Mouse (Mus musculus) limb, embryonic 13.5 days (tissue): ENCODE data around the gene Jakmip3. TPM values are rescaled to one million over a fixed set of nuclear protein-coding genes. Genes with fewer than 3 reads are reported as not detected.
A peak's percentile ranks its signal among the peaks of the same experiment; 100 is the strongest.

ENCODE experiments used
- ATAC-seq: fragments of 200-750 bp; cut with Nextera tagmentation; 2 replicates; pipeline ENCODE4 v1.8.0; 2017; ENCODE audit warnings: low read depth, moderate number of reproducible peaks, moderate TSS enrichment; ENCODE audit not compliant: low FRiP score
- H3K27ac ChIP-seq: fragments of 300-500 bp; sonication (generic); 2 replicates; pipeline ENCODE4 v1.5.1; 2015; ENCODE audit warnings: inconsistent platforms, mild to moderate bottlenecking, moderate library complexity
- H3K27me3 ChIP-seq: fragments of 300-500 bp; sonication (generic); 2 replicates; pipeline ENCODE4 v1.6.1; 2015; ENCODE audit warnings: mild to moderate bottlenecking, inconsistent platforms
- H3K36me3 ChIP-seq: fragments of 300-500 bp; sonication (generic); 2 replicates; pipeline ENCODE4 v1.6.1; 2015; ENCODE audit warnings: inconsistent platforms, mild to moderate bottlenecking, moderate library complexity
- H3K4me1 ChIP-seq: fragments of 300-500 bp; sonication (generic); 2 replicates; pipeline ENCODE4 v1.6.1; 2015; ENCODE audit warnings: inconsistent platforms
- H3K4me2 ChIP-seq: fragments of 300-500 bp; sonication (generic); replicated peaks from 2 replicates; pipeline ENCODE4 v1.6.1; 2015; ENCODE audit warnings: inconsistent platforms, mild to moderate bottlenecking, moderate library complexity
- H3K4me3 ChIP-seq: fragments of 300-500 bp; sonication (generic); 2 replicates; pipeline ENCODE4 v1.5.1; 2015; ENCODE audit warnings: moderate library complexity, mild to moderate bottlenecking, inconsistent platforms
- H3K9ac ChIP-seq: fragments of 300-500 bp; sonication (generic); 2 replicates; pipeline ENCODE4 v1.6.1; 2015; ENCODE audit warnings: mild to moderate bottlenecking, inconsistent platforms
- H3K9me3 ChIP-seq: fragments of 300-500 bp; sonication (generic); 2 replicates; pipeline ENCODE4 v1.6.1; 2016; ENCODE audit warnings: inconsistent platforms
- WGBS: fragments of 180-500 bp; shearing (Covaris S2); methylation state at CpG from one replicate; pipeline ENCODE4 v1.1.7; 2015; 5-methylcytosine and 5-hydroxymethylcytosine counted together
- polyA plus RNA-seq: library from polyadenylated mRNA; unstranded; fragments of >200 nt; fragmentation: Nextera tagmentation; extraction: Ambion mirVana; gene quantifications from 2 replicates; pipeline ENCODE4 v1.2.1, GENCODE M21; 2015

Gene Jakmip3
- polyA plus RNA-seq, 1 experiment from 2014 or later: 0.46 TPM

DNA sequence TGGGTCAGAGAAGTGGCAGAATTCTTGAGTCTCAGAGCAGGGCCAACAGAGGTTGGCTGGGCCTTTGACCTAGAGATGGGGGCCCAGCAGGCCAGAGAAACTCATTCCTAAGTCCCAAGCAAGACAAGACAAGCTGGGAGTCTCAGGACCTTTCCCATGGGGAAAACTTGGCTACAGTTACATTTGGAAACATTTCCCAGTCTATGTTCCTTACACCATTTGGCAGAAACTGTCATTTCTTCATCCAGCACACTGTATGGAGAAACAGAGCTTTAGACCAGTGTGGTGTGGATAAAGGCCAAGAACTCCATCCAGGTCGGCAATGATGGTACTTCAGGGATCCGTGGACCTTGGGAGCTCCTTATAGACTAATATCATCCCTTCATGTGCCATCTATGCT is 71.1 kb downstream of the Jakmip3 start:
- WGBS: 79% methylated on average over 2 of the region's 2 CpGs
- no peaks in the 10 kb centered on the region for H3K36me3 ChIP-seq
- no peak overlapping the region for H3K4me3 ChIP-seq
- peaks cover 61% of the 10 kb centered on the region for H3K4me1 ChIP-seq
- H3K9ac ChIP-seq: no peak overlapping the region
- no peak for ATAC-seq
- no peak overlapping the region for H3K27ac ChIP-seq
- no peak overlapping the region for H3K4me2 ChIP-seq
- H3K9me3 ChIP-seq: no peaks in the 10 kb centered on the region
- H3K27me3 ChIP-seq: peaks cover 81% of the 10 kb centered on the region

GRCm38 (mm10) chr7:139012767-139013369 is 72.3 kb downstream of the Jakmip3 start:
- Histone ChIP-seq H3K4me1 (peaks cover 73% of the 10 kb centered on the region), H3K4me3 (no peak overlapping the region), H3K36me3 (no peaks in the 10 kb centered on the region), H3K27ac (peak overlapping the region; percentile 55; the same call in 1 of the 2 replicates), H3K4me2 (no peak overlapping the region), H3K9me3 (no peaks in the 10 kb centered on the region), H3K9ac (no peak overlapping the region), H3K27me3 (peaks cover 80% of the 10 kb centered on the region)
- peak; percentile 79 for ATAC-seq
- 16% methylated on average over 6 of the region's 6 CpGs for WGBS

DNA sequence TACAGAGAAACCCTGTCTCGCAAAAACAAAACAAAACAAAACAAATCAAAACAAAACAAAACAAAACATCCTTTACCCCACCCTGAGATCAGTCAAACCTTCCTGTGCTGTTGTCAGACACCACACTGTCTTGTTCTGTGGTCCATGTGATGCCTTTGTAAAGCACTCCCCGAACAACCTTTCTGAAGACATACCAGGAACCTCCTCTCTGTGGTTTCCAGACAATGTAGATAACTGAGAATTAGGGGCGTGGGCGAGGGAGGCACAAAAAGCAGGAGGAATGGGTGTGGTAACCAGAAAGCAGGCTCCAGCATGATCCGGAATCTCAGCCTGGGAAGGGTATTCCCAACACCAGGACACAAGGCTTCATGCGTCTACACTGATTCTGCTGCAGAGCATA is 74.6 kb downstream of the Jakmip3 start:
- Histone ChIP-seq H3K9ac (no peak overlapping the region), H3K36me3 (no peaks in the 10 kb centered on the region), H3K4me2 (no peak overlapping the region), H3K4me1 (peaks cover 74% of the 10 kb centered on the region), H3K4me3 (no peak overlapping the region), H3K27me3 (peaks cover 78% of the 10 kb centered on the region), H3K9me3 (no peaks in the 10 kb centered on the region), H3K27ac (no peak overlapping the region)
- 81% methylated on average over 6 of the region's 6 CpGs for WGBS
- ATAC-seq: no peak

DNA sequence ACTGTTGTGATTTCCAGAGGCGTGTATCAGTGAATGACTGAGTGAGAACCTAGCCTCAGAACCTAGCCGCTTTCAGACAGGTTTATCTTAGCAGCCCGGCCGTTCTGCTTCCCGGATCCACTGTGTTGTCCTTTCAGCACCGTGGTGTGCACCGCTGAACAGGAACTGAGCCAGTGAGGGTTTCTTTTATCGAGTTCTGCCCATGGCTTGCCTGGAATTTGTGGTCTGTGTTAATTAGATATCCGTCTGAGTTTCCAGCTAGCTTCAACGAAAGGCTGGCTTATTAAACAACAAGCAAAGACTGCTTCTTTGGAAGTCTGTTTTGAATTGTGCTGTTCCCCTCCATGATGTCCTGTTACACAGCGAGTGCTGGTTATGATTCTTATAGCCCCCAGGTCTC is 75.8 kb downstream of the Jakmip3 start:
- Histone ChIP-seq H3K9ac (no peak overlapping the region), H3K4me3 (no peak overlapping the region), H3K4me1 (peaks cover 71% of the 10 kb centered on the region), H3K27ac (no peak overlapping the region), H3K27me3 (peaks cover 75% of the 10 kb centered on the region), H3K9me3 (no peaks in the 10 kb centered on the region), H3K36me3 (no peaks in the 10 kb centered on the region), H3K4me2 (peak overlapping the region; percentile 3; the same call in 1 of the 2 replicates)
- no peak for ATAC-seq
- WGBS: 25% methylated on average over 11 of the region's 11 CpGs

GRCm38 (mm10) chr7:139017249-139017903 is 76.8 kb downstream of the Jakmip3 start:
- ATAC-seq: no peak
- no peaks in the 10 kb centered on the region for H3K36me3 ChIP-seq
- H3K4me2 ChIP-seq: no peak overlapping the region
- H3K9ac ChIP-seq: no peak overlapping the region
- H3K9me3 ChIP-seq: no peaks in the 10 kb centered on the region
- peaks cover 74% of the 10 kb centered on the region for H3K27me3 ChIP-seq
- peaks cover 60% of the 10 kb centered on the region for H3K4me1 ChIP-seq
- H3K27ac ChIP-seq: no peak overlapping the region
- 71% methylated on average over 15 of the region's 15 CpGs for WGBS
- H3K4me3 ChIP-seq: no peak overlapping the region

- H3K27ac ChIP-seq: no peak overlapping the region
- H3K4me1 ChIP-seq: peaks cover 30% of the 10 kb centered on the region
- no peak overlapping the region for H3K9ac ChIP-seq
- no peaks in the 10 kb centered on the region for H3K9me3 ChIP-seq
- H3K27me3 ChIP-seq: peaks cover 82% of the 10 kb centered on the region
- no peak overlapping the region for H3K4me3 ChIP-seq
- peak overlapping the region; percentile 38 for H3K4me2 ChIP-seq
- ATAC-seq: no peak
- H3K36me3 ChIP-seq: no peaks in the 10 kb centered on the region
- WGBS: 9% methylated on average over 20 of the region's 20 CpGs
Measured at GRCm38 (mm10) chr7:139020884-139021283, 80.4 kb downstream of the Jakmip3 start.

DNA sequence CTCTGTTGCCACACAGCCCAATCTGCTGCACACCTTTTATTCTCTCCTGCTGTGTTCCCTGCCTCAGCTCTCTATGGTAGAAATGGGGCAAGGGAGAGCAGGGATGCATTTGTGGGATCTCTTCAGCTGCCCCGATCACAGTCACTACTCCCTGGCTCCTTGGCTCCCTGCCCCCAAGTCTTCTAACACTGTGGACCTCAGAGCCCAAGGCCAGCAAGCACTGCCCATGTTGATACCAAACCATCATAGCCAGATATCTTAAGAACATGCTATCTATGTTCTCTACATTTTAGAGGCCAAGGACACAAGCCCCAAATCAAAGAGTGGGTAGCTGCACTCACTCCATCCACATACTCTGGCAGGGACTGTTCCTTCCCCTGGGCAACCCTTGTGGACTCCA is 80.8 kb downstream of the Jakmip3 start:
- 48% methylated on average over 1 of the region's 1 CpGs for WGBS
- H3K27me3 ChIP-seq: peaks cover 82% of the 10 kb centered on the region

GRCm38 (mm10) chr7:139027136-139027535 is 86.6 kb downstream of the Jakmip3 start:
- H3K4me2 ChIP-seq: no peak overlapping the region
- H3K27ac ChIP-seq: no peak overlapping the region
- H3K4me3 ChIP-seq: no peak overlapping the region
- H3K27me3 ChIP-seq: peaks cover 44% of the 10 kb centered on the region
- H3K9ac ChIP-seq: no peak overlapping the region
- H3K4me1 ChIP-seq: peaks cover 4% of the 10 kb centered on the region; the same call in 1 of the 2 replicates
- 63% methylated on average over 5 of the region's 5 CpGs for WGBS
- no peak for ATAC-seq
- H3K36me3 ChIP-seq: no peaks in the 10 kb centered on the region
- H3K9me3 ChIP-seq: no peaks in the 10 kb centered on the region

More for the DNA sequence above, 80.8 kb downstream of the Jakmip3 start:
- no peak overlapping the region for H3K9ac ChIP-seq
- no peaks in the 10 kb centered on the region for H3K36me3 ChIP-seq
- H3K27ac ChIP-seq: no peak overlapping the region
- H3K9me3 ChIP-seq: no peaks in the 10 kb centered on the region
- no peak overlapping the region for H3K4me3 ChIP-seq
- no peak for ATAC-seq
- H3K4me2 ChIP-seq: no peak overlapping the region
- H3K4me1 ChIP-seq: peaks cover 25% of the 10 kb centered on the region

DNA sequence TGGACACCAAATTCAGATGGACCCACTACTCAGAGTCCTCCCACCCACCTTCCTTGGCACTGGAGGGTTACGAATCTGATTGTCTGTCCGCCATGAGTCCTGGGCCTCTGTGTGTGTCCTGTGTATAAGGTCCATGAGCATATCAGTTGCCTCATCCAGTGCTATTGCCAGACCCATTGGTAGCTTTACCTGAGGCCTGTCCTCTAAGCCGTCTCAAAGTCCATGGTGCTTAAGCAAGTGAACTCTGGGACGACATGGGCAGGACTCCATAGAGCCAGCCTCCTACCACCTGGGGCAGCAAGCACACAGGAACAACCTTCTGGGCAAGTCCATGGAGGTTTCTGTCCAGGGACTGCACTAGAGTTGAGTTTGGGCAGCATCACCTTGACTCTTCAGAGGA is 90.7 kb downstream of the Jakmip3 start:
- no peak for ATAC-seq
- Histone ChIP-seq H3K4me3 (no peak overlapping the region), H3K9me3 (no peaks in the 10 kb centered on the region), H3K4me2 (no peak overlapping the region), H3K27ac (no peak overlapping the region), H3K4me1 (peaks cover 4% of the 10 kb centered on the region; the same call in 1 of the 2 replicates), H3K27me3 (peaks cover 13% of the 10 kb centered on the region), H3K36me3 (no peaks in the 10 kb centered on the region), H3K9ac (no peak overlapping the region)
- 89% methylated on average over 4 of the region's 4 CpGs for WGBS

DNA sequence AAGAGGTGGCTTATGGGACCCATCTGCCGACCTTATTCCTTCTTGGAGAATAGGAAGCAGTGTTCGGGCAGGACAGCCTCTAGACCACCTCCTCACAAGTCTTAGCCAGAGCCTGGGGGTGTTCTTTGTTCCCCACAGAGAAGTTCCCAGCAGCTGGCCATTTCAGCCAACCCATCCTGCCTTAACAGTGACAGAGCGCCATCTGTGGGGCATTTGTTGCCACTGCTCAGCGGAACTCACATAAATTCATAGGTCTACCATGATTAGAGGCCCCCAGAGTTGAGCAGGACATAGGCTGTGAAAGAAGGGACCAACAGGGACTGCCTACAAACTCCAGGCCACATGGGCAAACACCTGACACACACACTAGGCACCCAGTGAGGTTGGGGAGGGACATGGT is 122.9 kb downstream of the Jakmip3 start:
- no peak overlapping the region for H3K4me2 ChIP-seq
- no peak for ATAC-seq
- H3K36me3 ChIP-seq: no peaks in the 10 kb centered on the region
- 56% methylated on average over 4 of the region's 4 CpGs for WGBS
- no peak overlapping the region for H3K4me3 ChIP-seq
- H3K27me3 ChIP-seq: peaks cover 10% of the 10 kb centered on the region; the same call in 1 of the 2 replicates
- H3K9me3 ChIP-seq: no peaks in the 10 kb centered on the region
- no peak overlapping the region for H3K27ac ChIP-seq
- H3K9ac ChIP-seq: no peak overlapping the region
- H3K4me1 ChIP-seq: no peaks in the 10 kb centered on the region

DNA sequence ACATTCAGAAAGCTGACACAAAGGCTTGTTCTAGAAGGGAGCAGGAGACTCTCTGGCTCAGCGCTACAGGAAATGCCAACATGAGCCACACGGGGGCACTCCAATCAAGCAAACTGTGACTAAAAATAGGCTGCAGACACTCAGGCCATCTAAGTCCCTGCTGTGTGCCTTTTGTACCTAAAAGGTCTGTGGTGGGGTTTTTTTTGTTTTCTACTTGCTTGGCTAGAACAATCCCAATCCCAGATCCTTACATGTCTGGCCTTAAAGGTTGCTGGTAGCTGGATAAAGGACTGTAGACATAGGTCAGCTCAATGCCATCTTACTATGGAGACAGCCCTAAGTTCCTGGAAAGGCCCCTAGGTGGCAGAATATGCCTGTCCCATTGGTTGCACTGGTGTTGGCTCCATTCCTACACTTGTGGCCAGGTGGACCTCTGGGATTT is 127.7 kb downstream of the Jakmip3 start:
- H3K9ac ChIP-seq: no peak overlapping the region
- WGBS: 1% methylated on average over 2 of the region's 2 CpGs
- ATAC-seq: peak; percentile 62; the same call in 1 of the 2 replicates
- no peaks in the 10 kb centered on the region for H3K36me3 ChIP-seq
- H3K4me2 ChIP-seq: no peak overlapping the region
- H3K4me3 ChIP-seq: no peak overlapping the region
- no peak overlapping the region for H3K27ac ChIP-seq
- no peaks in the 10 kb centered on the region for H3K4me1 ChIP-seq
- peaks cover 10% of the 10 kb centered on the region; the same call in 1 of the 2 replicates for H3K27me3 ChIP-seq
- H3K9me3 ChIP-seq: no peaks in the 10 kb centered on the region

GRCm38 (mm10) chr7:139074189-139074588 is 133.7 kb downstream of the Jakmip3 start:
- Histone ChIP-seq H3K36me3 (no peaks in the 10 kb centered on the region), H3K4me2 (no peak overlapping the region), H3K9me3 (no peaks in the 10 kb centered on the region), H3K4me3 (no peak overlapping the region), H3K27ac (no peak overlapping the region), H3K9ac (no peak overlapping the region), H3K4me1 (peaks cover 34% of the 10 kb centered on the region), H3K27me3 (no peaks in the 10 kb centered on the region)
- WGBS: 18% methylated on average over 6 of the region's 6 CpGs
- ATAC-seq: no peak
